Mouse (Mus musculus): ENCODE results near the gene Ambra1.

The Ambra1 gene

DNA sequence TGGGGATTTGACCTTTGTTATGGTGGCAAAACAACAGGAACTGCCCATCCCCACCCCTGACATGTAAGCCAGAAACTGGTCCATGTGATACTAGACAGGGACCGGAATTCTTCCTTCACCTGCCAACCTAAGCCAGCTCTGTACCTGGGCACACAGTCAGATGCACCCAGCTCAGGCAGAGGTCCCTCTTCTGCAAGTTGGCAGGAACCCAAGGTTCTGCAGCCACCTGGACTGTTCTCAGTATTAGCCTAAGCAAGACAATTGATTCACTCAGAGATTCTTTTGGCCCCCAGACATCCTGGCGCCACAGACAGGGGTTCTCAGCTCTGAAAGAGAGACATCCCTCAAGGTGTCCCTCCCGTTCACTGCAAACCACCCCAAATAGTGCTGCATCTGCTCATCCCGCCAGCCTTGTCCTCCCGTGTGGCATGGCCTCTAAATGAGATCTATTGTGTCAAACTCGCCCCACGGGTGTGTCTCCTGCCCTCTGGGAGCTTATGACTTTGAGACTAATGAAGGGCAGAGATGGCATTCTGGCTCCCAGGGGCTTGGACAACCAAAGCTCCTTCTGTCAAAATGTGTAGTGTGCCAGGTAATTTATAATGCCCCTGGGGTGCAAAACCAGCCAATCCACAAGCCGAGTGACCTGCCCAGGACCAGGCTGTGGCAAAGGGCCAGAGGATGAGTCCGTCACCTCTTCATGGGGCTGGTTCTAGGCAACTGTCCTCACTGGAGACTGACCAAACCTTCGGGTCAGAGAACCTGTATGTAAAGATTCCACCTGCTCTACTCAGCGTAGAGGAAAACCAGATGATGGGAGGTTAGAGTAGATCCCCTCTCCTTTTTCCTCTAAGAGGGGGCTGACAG lies 229.8 kb downstream of the Ambra1 start:
- no peak for DNase-seq (ENCODE audit: low read depth, low spot score)

DNA sequence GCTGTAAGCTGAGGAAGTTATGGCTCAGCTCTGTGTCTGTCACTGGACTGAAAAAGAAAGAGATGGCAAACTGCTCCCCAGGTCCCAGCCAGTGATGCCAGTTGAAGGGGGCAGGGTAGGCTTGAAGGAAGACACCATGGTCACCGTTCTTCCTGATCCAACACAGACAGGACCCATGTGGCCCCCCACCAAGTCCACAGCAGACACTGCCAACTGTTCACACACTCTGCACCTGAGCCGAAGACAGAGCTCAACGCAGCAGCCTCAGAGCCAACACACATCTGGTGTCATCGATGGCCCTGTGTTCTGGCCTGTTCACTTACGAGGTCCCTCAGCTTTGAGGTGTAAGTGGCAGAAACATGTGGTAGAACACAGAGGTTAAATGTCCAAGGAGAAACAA lies 230.5 kb downstream of the Ambra1 start:
- DNase-seq (ENCODE audit: low read depth, low spot score), result no peak

DNA sequence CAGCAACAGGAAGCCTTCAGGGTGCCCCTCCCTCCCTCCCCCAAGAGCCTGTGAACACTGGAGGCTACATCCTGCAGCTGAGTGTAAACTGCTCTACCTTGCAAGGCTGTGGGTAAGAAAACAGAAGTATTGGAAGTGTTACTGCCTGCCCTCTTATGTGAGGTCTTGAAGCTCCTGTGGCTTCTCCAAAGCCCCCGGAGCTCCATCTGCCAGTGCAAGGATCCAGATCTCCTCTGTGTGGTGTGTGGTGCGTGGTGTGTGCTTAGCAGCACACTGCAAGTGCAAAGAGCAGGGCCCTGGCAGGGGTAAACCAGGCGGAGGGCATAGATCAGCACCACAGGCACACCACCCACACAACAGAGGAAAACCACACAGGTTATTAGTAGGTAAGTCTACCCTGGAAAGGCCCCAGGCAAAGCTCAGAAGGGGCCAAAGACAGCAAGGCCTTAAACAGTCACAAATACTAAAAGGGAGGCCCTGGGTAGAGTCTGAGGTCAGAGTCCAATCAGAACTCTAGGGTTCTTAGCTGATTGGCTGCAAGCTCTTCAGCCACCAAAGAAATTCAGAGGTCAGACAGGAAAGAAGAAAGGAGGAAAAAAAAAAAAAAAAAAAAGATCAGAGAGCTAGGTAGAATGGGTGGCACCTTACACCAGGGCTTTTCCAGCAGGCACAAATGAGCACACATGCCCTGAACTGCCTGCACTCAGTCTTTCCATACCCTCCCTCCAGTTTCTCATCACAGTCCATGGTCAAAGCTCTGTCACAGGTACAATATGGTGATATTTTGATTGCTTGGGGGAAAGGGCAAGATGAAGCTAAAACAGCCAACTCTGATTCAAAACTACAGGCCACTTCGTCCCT lies 232.2 kb downstream of the Ambra1 start:
- DNase-seq (ENCODE audit: low read depth, low spot score), result no peak

DNA sequence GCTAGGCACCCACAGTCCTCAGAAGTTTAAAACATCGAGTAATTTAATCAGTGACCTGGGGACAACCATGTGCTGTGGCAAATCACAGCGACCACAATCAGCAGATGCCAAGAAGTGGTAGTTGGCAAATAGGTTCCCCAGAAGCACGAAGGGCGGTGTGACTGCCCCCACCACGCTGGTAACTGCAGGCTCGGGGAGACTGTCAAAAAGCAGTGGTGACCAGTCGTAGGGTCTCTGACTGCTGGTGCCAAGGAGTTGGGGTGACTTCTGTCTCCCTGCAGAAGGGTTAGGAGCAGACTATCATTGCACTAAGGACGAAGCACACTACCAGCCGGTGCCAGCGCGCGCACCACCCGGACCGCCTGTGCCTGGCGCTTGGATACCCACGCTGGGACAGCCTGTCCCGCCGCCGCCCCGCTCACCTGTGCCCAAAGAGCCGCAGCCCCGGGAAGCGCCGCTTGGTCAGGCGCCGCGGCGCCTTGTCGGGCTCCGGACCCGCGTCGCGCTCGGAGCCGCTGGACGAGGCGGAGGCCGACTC lies 233.0 kb downstream of the Ambra1 start:
- peak; percentile 41 for DNase-seq (ENCODE audit: low read depth, low spot score)

DNA sequence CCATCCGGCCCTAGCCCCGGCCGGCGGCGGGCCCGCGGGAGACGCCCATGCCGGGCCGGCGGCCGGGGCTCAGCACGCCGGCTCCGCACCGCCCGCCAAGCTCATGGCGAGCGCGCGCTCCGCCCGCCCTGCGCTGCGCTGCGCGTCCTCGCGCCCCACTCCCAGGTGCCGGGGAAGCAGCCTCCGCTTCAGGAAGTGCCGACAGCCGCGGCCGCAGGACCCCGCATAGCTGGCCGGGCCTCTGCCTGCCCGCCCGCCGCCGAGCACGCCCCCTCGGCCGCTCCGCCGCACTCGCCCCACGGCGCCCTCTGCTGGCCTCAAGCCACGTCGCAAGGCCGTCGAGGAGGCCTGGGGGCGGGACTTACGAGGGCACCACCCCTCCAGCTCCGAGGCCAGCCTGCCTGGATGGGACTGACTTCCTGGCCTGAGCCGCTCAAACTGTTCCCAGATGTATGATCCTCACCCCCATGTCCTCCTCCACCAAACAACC lies 233.6 kb downstream of the Ambra1 start:
- DNase-seq (ENCODE audit: low read depth, low spot score), result peak; percentile 92

DNA sequence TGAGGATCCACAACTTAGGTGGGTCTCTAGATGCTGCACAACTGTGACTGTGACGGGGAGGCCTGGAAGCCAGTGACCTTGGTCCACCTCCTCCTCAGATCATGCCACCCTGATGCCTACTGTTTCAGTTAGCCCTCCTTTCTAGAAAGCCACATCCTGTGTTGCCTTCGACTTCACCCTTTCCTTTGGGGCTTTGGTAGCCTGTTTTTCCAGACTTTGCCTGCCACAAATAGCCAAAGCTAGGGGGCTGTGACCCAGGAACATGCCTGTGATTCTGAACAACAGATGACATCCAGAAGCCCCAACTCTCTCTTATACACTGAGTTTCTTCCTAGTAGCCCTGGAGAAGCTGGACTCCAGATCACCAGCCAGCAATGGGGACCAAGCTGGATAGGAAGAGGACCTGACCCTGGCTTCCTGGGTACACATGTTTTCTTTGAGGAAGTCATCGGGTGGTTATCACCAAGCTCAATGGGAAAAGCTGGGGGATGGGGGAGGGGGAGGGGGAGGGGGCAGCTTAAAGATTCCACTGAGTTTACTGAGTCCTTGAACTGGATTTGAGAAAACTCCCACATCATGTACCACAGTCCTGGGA lies 234.8 kb downstream of the Ambra1 start:
- no peak for DNase-seq (ENCODE audit: low read depth, low spot score)

DNA sequence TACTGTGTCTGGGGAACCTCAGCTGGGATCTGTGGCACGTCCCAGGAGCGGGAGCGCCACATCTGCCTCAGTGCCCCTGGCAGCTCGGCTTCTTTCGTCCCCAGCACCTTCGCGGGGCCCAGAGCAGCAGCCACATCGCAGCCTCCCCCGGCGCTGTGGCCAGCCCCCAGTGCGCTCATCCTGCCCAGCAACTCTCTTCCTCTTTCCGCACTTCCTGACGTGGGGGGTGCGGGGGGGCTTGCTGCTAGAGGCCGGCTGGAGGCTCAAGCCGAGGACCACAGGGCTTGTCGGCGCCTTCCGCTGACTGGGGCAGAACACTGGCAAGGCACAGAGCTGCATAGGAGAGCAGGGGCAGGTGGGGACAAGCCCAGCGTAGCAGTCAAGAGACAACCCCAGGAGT lies 235.5 kb downstream of the Ambra1 start:
- DNase-seq (ENCODE audit: low read depth, low spot score), result peak; percentile 43

DNA sequence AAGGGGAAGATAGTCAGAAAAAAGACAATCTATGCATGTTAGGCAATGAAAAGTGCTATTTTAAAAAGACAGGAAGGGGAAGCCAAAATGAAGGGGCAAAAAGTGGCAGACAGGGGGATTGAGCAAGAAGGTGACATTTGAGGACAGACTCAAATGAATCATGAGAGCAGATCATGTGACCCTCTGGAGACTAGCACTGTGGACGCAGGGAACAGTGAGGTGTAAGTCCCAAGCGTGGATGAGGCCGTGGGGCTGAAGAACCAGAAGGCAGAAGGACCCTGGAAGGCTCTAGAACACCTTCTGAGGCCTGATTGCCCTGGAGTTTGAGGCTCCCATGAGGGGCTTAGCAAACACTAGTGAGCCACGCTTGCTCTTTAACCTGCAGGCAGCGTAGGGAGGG lies 236.4 kb downstream of the Ambra1 start:
- no peak for DNase-seq (ENCODE audit: low read depth, low spot score)

DNA sequence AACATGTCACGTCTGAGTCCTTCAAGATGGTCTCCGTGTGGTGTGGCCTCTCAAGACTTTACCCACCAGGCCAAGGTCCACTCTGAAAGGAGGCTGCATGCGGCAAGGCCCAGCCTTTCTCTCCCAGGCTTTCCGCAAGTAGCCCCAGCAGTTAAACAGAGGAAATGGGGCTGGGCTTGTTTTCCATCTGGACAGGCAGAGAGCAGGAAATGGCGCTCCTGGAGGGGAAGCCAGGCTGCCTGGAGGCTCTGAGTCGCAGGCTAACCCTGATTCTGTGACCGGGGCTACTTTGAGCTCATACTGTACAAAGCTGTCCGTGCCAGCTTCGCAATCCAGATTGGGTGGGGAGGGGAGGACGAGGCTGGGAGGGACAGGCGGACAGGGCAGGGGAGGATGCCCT lies 238.0 kb downstream of the Ambra1 start:
- DNase-seq (ENCODE audit: low read depth, low spot score), result no peak

All from R1 (cell line).